Comparison of ENCODE assay signal across 11 mouse cellular contexts in the genomic region with DNA sequence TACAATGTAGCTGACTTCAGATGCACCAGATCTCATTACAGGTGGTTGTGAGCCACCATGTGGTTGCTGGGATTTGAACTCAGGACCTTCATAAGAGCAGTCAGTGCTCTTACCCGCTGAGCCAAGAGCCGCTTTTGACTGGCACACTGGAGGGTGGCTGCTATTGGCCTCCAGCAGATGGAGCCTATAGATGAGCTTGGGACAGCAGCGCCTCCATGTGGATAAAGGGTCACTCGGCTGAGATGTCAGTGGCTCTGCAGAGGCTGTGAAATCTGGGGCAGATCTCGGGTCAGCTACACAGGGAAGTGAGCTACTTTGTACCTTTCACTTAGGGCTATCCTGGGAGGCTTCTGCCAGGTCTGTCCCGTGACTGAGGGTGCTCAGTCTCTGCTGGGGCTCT. TPM values are rescaled to one million over a fixed set of nuclear protein-coding genes. Genes with fewer than 3 reads are reported as not detected.
DNase-seq lines count a peak whose midpoint lies in the region; ATAC-seq and TF ChIP-seq lines count a peak whose summit lies in the region.
"Had no signal": no experiment of that assay in that cellular context is flagged by ENCODE, and none has a peak within 500 bp of the region (broad histone marks: within the 10 kb centered on the region; RNA-seq: fewer than 3 reads in every experiment).

No protein-coding gene starts in this region.

- peak; percentile 38 for DNase-seq in CD4-positive, CD25-positive, alpha-beta regulatory T cell, adult 2 months (ENCODE audit: low read depth, low spot score)
- no peak for DNase-seq in layer of hippocampus, adult 2 months (ENCODE audit: low spot score in 2 of 2)
- DNase-seq in layer of hippocampus, adult 8-10 months (ENCODE audit: low spot score in 2 of 2), result no peak
- DNase-seq in brain, adult 2 months (ENCODE audit: low read depth, low spot score), result peak; percentile 49
- peak; percentile 57 for DNase-seq in lung, postnatal 10 days
- DNase-seq in urinary bladder, postnatal 36 days (ENCODE audit: low spot score in 2 of 2), result no peak
- DNase-seq in ovary, postnatal 14 days (ENCODE audit: low spot score), result no peak

- no peak for ATAC-seq in CD4-positive, CD25-positive, alpha-beta regulatory T cell, adult 4 months

- H3K4me3 ChIP-seq in layer of hippocampus, adult 2 months, result no peak overlapping the region

- no peak overlapping the region for H3K27ac ChIP-seq in layer of hippocampus, adult 2 months
- H3K27ac ChIP-seq: macrophage had no signal

- TF ChIP-seq CTCF in layer of hippocampus, adult 2 months (conservative IDR thresholded peaks at IDR 0.05), result peak; percentile 46

RNA-seq across cellular contexts. Expression of gene Capn11, which starts 3.3 kb away (rescaled TPM):
- polyA plus RNA-seq in CD4-positive, CD25-positive, alpha-beta regulatory T cell, adult 4 months (2017; shearing (Covaris generic)), result 1 to 10 TPM; 1.9 to 2.4 TPM
- under 1 TPM; 0.28 to 0.44 TPM for total RNA-seq in layer of hippocampus, adult 2 months (2021)
- total RNA-seq in layer of hippocampus, adult 8-10 months (2022), result 1 to 10 TPM in 1 of 4 experiments, under 1 TPM in 3; 0.22 to 1.1 (median 0.41) TPM
- polyA plus RNA-seq: small intestine, adult 2 months had no signal

RNA-seq across cellular contexts. Expression of gene Mrpl14, which starts 30.3 kb away (rescaled TPM):
- 10 to 100 TPM; 91.5 to 92.9 TPM for polyA plus RNA-seq in CD4-positive, CD25-positive, alpha-beta regulatory T cell, adult 4 months (2017; shearing (Covaris generic))
- total RNA-seq in layer of hippocampus, adult 2 months (2021), result 10 to 100 TPM; 34.8 to 43.5 TPM
- total RNA-seq in layer of hippocampus, adult 8-10 months (2022), result 10 to 100 TPM; 36.8 to 48.9 (median 39.1) TPM

RNA-seq across cellular contexts. Expression of gene Tmem63b, which starts 30.9 kb away (rescaled TPM):
- polyA plus RNA-seq in CD4-positive, CD25-positive, alpha-beta regulatory T cell, adult 4 months (2017; shearing (Covaris generic)), result 1 to 10 TPM; 3.8 to 4.8 TPM
- total RNA-seq in layer of hippocampus, adult 2 months (2021), result 100 to 1,000 TPM; 165 to 176 TPM
- total RNA-seq in layer of hippocampus, adult 8-10 months (2022), result 100 to 1,000 TPM; 160 to 184 (median 166) TPM

RNA-seq across cellular contexts. Expression of gene Mymx, which starts 53.9 kb away (rescaled TPM):
- polyA plus RNA-seq in CD4-positive, CD25-positive, alpha-beta regulatory T cell, adult 4 months (2017; shearing (Covaris generic)), result not detected
- total RNA-seq in layer of hippocampus, adult 2 months (2021), result not detected
- not detected for total RNA-seq in layer of hippocampus, adult 8-10 months (2022)
- total RNA-seq: hematopoietic stem cell, adult 5-6 weeks had no signal
- polyA plus RNA-seq: macrophage had no signal

RNA-seq across cellular contexts. Expression of gene Slc29a1, which starts 56.4 kb away (rescaled TPM):
- polyA plus RNA-seq in CD4-positive, CD25-positive, alpha-beta regulatory T cell, adult 4 months (2017; shearing (Covaris generic)), result 100 to 1,000 TPM in 1 of 2 experiments, 10 to 100 TPM in 1; 88.0 to 154 TPM
- 10 to 100 TPM; 21.1 to 23.0 TPM for total RNA-seq in layer of hippocampus, adult 2 months (2021)
- 10 to 100 TPM; 19.4 to 26.3 (median 21.0) TPM for total RNA-seq in layer of hippocampus, adult 8-10 months (2022)

Comparison
In these comparisons a context has a peak if more than half of its experiments do, and no peak if none do; other contexts are left out.
1. DNase-seq: peak in CD4-positive, CD25-positive, alpha-beta regulatory T cell, adult 2 months (single experiment), brain, adult 2 months (single experiment) and lung, postnatal 10 days (single experiment); none in layer of hippocampus, adult 2 months (0 of 2), layer of hippocampus, adult 8-10 months (0 of 2), urinary bladder, postnatal 36 days (0 of 2) and ovary, postnatal 14 days (single experiment).